Mouse (Mus musculus): ENCODE data around the gene Serpinb6a. TPM values are rescaled to one million over a fixed set of nuclear protein-coding genes. Genes with fewer than 3 reads are reported as not detected.
A peak's percentile ranks its signal among the peaks of the same experiment; 100 is the strongest.

Gene Serpinb6a
- total and polyA plus RNA-seq, 3 experiments, result 4.4 to 22.5 (median 5.8) TPM

DNA sequence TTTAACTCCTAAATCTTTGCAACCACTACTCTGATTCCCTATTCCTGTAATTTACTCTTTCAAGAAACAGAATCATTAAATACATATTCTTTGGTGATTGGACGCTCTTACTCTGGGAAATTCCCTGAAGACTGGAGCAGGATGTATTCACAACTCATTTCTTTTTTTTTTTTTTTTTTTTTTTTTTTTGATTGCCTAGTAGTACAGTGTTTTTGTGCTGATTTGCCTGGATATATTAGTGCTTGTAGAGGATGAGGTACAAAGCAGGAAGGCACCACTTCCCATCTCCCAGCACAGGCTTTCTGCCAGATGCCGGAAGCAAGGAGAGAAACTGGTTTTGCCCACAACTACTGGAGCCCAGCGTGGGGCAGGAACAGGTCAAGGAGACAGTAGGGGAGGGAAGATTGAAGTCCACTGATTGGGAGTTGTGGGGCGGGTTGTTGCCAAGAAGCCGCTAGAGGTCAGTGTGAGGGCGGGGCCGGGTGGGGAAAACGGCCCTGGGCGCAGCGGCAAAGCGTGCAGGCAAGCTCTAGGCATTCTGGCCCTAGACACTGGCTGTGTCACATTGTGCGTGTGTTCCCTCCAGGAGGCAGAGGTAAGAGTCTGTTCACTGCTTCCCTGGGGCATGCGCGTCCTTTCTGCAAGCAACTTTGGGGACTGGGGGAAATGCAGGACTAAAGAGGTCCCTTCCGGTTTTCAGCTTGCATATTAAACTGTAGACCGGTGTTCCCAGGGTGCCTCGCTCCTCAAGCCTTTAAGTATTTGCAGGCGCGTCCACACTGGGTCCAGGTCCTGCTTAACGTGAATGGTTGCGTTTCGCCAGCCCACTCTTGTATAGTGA, 38.2 kb downstream of the Serpinb6a start, which contains the start of gene Nqo2 (continued):
- TF ChIP-seq CTCF (conservative IDR thresholded peaks at IDR 0.05 in 1 of 2, IDR thresholded peaks at IDR 0.05 in 1 of 2; ENCODE audit: low read depth in 2 of 2, low read length in 2 of 2) (peak in 1 of 2 experiments; percentile 56; a peak in 2 of 4 replicates), KAT2A (IDR thresholded peaks at IDR 0.05; ENCODE audit: insufficient replicate concordance, low read length) (0 out of 2 replicates have a peak, but pooled peaks have one; percentile 30), SIN3A (IDR thresholded peaks at IDR 0.05; ENCODE audit: low read length) (peak; percentile 44; the same call in 1 of the 2 replicates), NELFE (IDR thresholded peaks at IDR 0.05; ENCODE audit: low read depth, low read length) (peak; percentile 74), IRF4 (IDR thresholded peaks at IDR 0.05; ENCODE audit: low read depth, low read length) (no peak), ETS1 (conservative IDR thresholded peaks at IDR 0.05; ENCODE audit: low read depth, low read length) (no peak), ZC3H11A (IDR thresholded peaks at IDR 0.05; ENCODE audit: low read depth, low read length) (no peak), MAZ (IDR thresholded peaks at IDR 0.05; ENCODE audit: low read depth, low read length) (peak; percentile 79; the same call in 1 of the 2 replicates), EP300 (IDR thresholded peaks at IDR 0.05; ENCODE audit: low read length) (no peak), CHD1 (IDR thresholded peaks at IDR 0.05; ENCODE audit: low read depth, low read length) (no peak), ELF1 (IDR thresholded peaks at IDR 0.05; ENCODE audit: low read depth, low read length) (peak; percentile 44), MAX (IDR thresholded peaks at IDR 0.05; ENCODE audit: low read length) (peak; percentile 51; the same call in 1 of the 2 replicates), CHD2 (IDR thresholded peaks at IDR 0.05; ENCODE audit: low read length) (no peak), BHLHE40 (IDR thresholded peaks at IDR 0.05; ENCODE audit: low read depth, low read length) (peak; percentile 4; the same call in 1 of the 2 replicates), MEF2A (IDR thresholded peaks at IDR 0.05; ENCODE audit: borderline replicate concordance, low read depth, low read length) (no peak), HCFC1 (IDR thresholded peaks at IDR 0.05; ENCODE audit: low read depth, low read length) (peak; percentile 68), MYC (IDR thresholded peaks at IDR 0.05; ENCODE audit: low read depth, low read length) (no peak), E2F4 (IDR thresholded peaks at IDR 0.05; ENCODE audit: insufficient replicate concordance, low read depth, low read length) (0 out of 2 replicates have a peak, but pooled peaks have one; percentile 12), PAX5 (IDR thresholded peaks at IDR 0.05; ENCODE audit: low read length) (no peak), GABPA (IDR thresholded peaks at IDR 0.05; ENCODE audit: insufficient replicate concordance, low read depth, low read length) (no peak), TBP (conservative IDR thresholded peaks at IDR 0.05; ENCODE audit: low read depth, low read length) (peak; percentile 64), UBTF (IDR thresholded peaks at IDR 0.05; ENCODE audit: low read depth, low read length) (no peak), POLR2A (IDR thresholded peaks at IDR 0.05; ENCODE audit: low read depth, low read length) (peak; percentile 52), JUN (IDR thresholded peaks at IDR 0.05; ENCODE audit: insufficient read depth, low read depth, low read length) (no peak)

DNA sequence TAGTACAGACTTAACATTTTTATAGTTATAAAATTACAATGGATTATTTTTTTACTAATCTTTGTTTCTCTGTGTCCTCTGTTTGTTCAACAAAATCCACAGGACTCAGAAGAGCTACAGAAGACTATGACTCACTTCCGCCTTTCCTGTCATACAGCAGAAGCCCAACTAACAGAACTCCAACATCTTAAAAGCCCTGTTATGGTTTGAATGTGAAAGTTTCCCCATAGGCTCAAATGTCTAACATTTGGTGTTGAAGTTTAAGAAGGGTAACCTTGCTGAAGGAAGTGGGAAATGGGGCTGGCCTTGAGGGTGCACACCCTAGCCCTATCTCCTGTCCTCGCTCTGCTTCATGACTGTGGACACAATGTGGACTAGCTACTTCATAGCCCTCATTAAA, 42.8 kb downstream of the Serpinb6a start:
- no peak for DNase-seq (ENCODE audit: extremely low read depth)
- H3K9me3 ChIP-seq (replicated peaks; ENCODE audit: low read length), result no peaks in the 10 kb centered on the region
- no peaks in the 10 kb centered on the region for H3K27me3 ChIP-seq (replicated peaks)
- no peak overlapping the region for H3K9ac ChIP-seq (ENCODE audit: insufficient read depth, low read depth)
- H3K4me1 ChIP-seq (ENCODE audit: control insufficient read depth in 1 of 2, insufficient read depth in 2 of 2), result peaks cover 0 to 3% of the 10 kb centered on the region in 2 experiments; a peak in 1 of 4 replicates
- H3K4me3 ChIP-seq (replicated peaks in 1 of 3; ENCODE audit: low read depth in 2 of 3, low read length in 2 of 3, poor library complexity in 1 of 3), result no peak overlapping the region
- no peaks in the 10 kb centered on the region for H3K79me2 ChIP-seq (replicated peaks; ENCODE audit: control insufficient read depth, extremely low read depth, insufficient read depth, poor library complexity, severe bottlenecking)
- no peaks in the 10 kb centered on the region for H3K36me3 ChIP-seq (replicated peaks in 1 of 2; ENCODE audit: control insufficient read depth in 1 of 2, insufficient read depth in 1 of 2, low read length in 1 of 2)
- H3K27ac ChIP-seq (ENCODE audit: insufficient read depth, low read depth), result no peak overlapping the region
- TF ChIP-seq IRF4 (IDR thresholded peaks at IDR 0.05; ENCODE audit: low read depth, low read length) (no peak), RAD21 (IDR thresholded peaks at IDR 0.05; ENCODE audit: low read depth, low read length) (no peak), POLR2A (IDR thresholded peaks at IDR 0.05; ENCODE audit: low read depth, low read length) (no peak), MEF2A (IDR thresholded peaks at IDR 0.05; ENCODE audit: borderline replicate concordance, low read depth, low read length) (no peak), KAT2A (IDR thresholded peaks at IDR 0.05; ENCODE audit: insufficient replicate concordance, low read length) (no peak), JUN (IDR thresholded peaks at IDR 0.05; ENCODE audit: insufficient read depth, low read depth, low read length) (no peak), JUND (conservative IDR thresholded peaks at IDR 0.05; ENCODE audit: low read depth, low read length) (no peak), POLR2AphosphoS2 (IDR thresholded peaks at IDR 0.05; ENCODE audit: low read depth, low read length) (no peak), TCF12 (IDR thresholded peaks at IDR 0.05; ENCODE audit: low read depth, low read length) (no peak), MAZ (IDR thresholded peaks at IDR 0.05; ENCODE audit: low read depth, low read length) (no peak), MYC (IDR thresholded peaks at IDR 0.05; ENCODE audit: low read depth, low read length) (no peak), ZKSCAN1 (IDR thresholded peaks at IDR 0.05; ENCODE audit: borderline replicate concordance, low read depth, low read length) (no peak), BHLHE40 (IDR thresholded peaks at IDR 0.05; ENCODE audit: low read depth, low read length) (no peak), CHD2 (IDR thresholded peaks at IDR 0.05; ENCODE audit: low read length) (no peak), NRF1 (IDR thresholded peaks at IDR 0.05; ENCODE audit: low read depth, low read length) (no peak), ZNF384 (IDR thresholded peaks at IDR 0.05; ENCODE audit: low read depth, low read length) (no peak), EP300 (IDR thresholded peaks at IDR 0.05; ENCODE audit: low read length) (no peak), CHD1 (IDR thresholded peaks at IDR 0.05; ENCODE audit: low read depth, low read length) (no peak), SIN3A (IDR thresholded peaks at IDR 0.05; ENCODE audit: low read length) (no peak), USF1 (IDR thresholded peaks at IDR 0.05; ENCODE audit: low read depth, low read length) (no peak)
- no peak overlapping the region for H3K4me2 ChIP-seq (ENCODE audit: insufficient read depth, low read depth, poor library complexity, severe bottlenecking)
- in situ Hi-C loops (cut with MboI; ENCODE audit: low pct_ligation_motif_present, low pct_unique_long_range_greater_than_20kb, low sequenced_read_pairs), result loop anchor here (5.0 to 10.0 kb wide), 2 partner anchors 43 to 195 kb away; partner anchors contain the start of genes Ripk1 and Serpinb6a
- dilution Hi-C loops (cut with MboI; ENCODE audit: extremely low pct_ligation_motif_present, extremely low pct_unique_long_range_greater_than_20kb, low sequenced_read_pairs), result no loop called here
